Mouse (Mus musculus) spleen, adult 2 months (tissue): ENCODE measurements around the gene Tmcc1.

ENCODE experiments used
- CTCF ChIP-seq: fragments of 200-500 bp; IDR thresholded peaks from 2 replicates; pipeline ENCODE4 v1.5.1; 2011; ENCODE audit warnings: mild to moderate bottlenecking, inconsistent platforms; ENCODE audit not compliant: insufficient read depth, insufficient read length, insufficient replicate concordance; ENCODE audit errors: extremely low read depth
- POLR2A ChIP-seq: fragments of 200-500 bp; IDR thresholded peaks from 2 replicates; pipeline ENCODE4 v1.6.1; 2011; ENCODE audit warnings: low read depth, low read length, inconsistent platforms

DNA sequence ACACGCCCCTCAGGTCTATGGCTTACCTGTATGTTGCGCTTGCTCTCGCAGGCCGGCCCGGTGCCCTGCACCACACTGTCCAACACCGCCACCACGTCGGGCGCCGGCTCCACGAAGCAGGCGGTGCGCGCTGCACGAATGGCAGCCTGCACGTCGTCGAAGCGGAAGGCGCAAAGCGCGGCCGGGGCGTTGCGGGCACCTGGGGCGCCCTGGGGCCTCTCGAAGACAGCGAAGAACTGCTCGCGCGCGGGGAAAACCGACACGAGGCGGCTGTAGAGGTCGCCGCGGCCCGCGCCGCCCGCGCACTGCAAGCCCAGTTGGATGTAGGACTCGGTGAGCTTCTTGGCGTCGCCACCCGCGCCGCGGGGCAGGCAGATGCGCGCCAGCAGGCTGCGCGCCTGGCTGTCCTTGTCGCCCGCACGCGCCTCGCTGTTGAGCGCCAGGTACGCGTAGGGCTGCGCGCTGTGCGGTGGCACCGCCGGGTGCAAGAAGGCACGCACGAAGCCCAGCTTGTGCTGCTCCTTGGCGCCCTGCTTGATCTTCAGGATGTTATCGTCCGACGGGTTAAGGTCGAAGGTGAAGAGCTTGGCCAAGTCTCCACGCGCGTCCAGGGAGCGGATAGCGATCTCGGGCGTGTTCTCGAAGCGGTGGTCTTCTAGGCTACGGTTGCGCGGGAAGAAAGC is 199.7 kb downstream of the Tmcc1 start:
- TF ChIP-seq POLR2A (no peak), CTCF (no peak)
